Comparison of ENCODE assay signal across 8 mouse cellular contexts in genomic region chr2:180966092-180966882, GRCm38 (mm10). TPM values are rescaled to one million over a fixed set of nuclear protein-coding genes. Genes with fewer than 3 reads are reported as not detected.
DNase-seq lines count a peak whose midpoint lies in the region; ATAC-seq and TF ChIP-seq lines count a peak whose summit lies in the region.

No protein-coding gene starts in this region.

- peaks cover 16% of the 10 kb centered on the region for H3K36me3 ChIP-seq in kidney, embryonic 14.5 days (ENCODE audit: control insufficient read depth, insufficient read depth, low read length)

- intact Hi-C loops in left cerebral cortex, adult 2 months (cut with DNase I) = loop anchor here (10.0 kb wide), 1 partner anchor 381 kb away; the partner anchor contains the start of genes Mrgbp and Ogfr
- intact Hi-C loops in left cerebral cortex, postnatal 36 days (cut with DNase I) = loop anchor here (2.0 kb wide), 1 partner anchor 45 kb away; the partner anchor contains the start of gene Ythdf1

- TF ChIP-seq CTCF in left cerebral cortex, adult 2 months (IDR thresholded peaks at IDR 0.05) = peak; percentile 61
- TF ChIP-seq CTCF in Patski (IDR thresholded peaks at IDR 0.05) = no peak

- POLR2A ChIA-PET in Patski (lab: Charles Lee) = interaction anchor here (1.2 to 1.6 kb wide), 2 partner anchors 15 to 45 kb away, joined by 3 to 5 read pairs; partner anchors contain the start of gene Ythdf1

- in situ Hi-C loops in Patski (cut with MboI; ENCODE audit: low pct_unique_long_range_greater_than_20kb) = no loop called here

- ATAC-seq in Patski = peak; percentile 44
- no peak for ATAC-seq in kidney, embryonic 14.5 days (ENCODE audit: low FRiP score, low TSS enrichment)
- ATAC-seq in megakaryocyte progenitor cell, adult 5-6 weeks (replicated peaks; ENCODE audit: poor library complexity) = peak; percentile 48

- peak overlapping the region; percentile 99 for H3K27ac ChIP-seq in left cerebral cortex, adult 2 months
- peak overlapping the region; percentile 86 for H3K27ac ChIP-seq in kidney, embryonic 14.5 days (ENCODE audit: low read depth, low read length)

- H3K4me2 ChIP-seq in kidney, embryonic 14.5 days (replicated peaks; ENCODE audit: low read depth, low read length) = peak overlapping the region; percentile 80

- H3K4me1 ChIP-seq in kidney, embryonic 14.5 days (ENCODE audit: control insufficient read depth, insufficient read depth, low read length) = peaks cover 4% of the 10 kb centered on the region; the same call in 1 of the 2 replicates

- CTCF ChIA-PET in Patski (lab: Charles Lee) = interaction anchor here (0.9 to 10.9 kb wide), 5 partner anchors 9 to 39 kb away, joined by 3 to 123 read pairs (median 3); partner anchors contain the start of gene Birc7

- peak overlapping the region; percentile 93 for H3K9ac ChIP-seq in kidney, embryonic 14.5 days (ENCODE audit: low read depth, low read length)

- DNase-seq in left cerebral cortex, adult 2 months (ENCODE audit: extremely low spot score in 1 of 2, low spot score in 2 of 2) = no peak
- no peak for DNase-seq in left cerebral cortex, postnatal 36 days (ENCODE audit: low spot score in 2 of 2)
- DNase-seq in Patski (ENCODE audit: low read depth, low spot score) = no peak
- peak; percentile 35 for DNase-seq in fibroblast of lung, adult 2 months (ENCODE audit: low read depth)
- no peak for DNase-seq in adrenal gland, adult 18-20 months (ENCODE audit: low spot score in 2 of 2)
- DNase-seq in spleen, adult 12 weeks (ENCODE audit: low spot score) = no peak

- no peaks in the 10 kb centered on the region for H3K9me3 ChIP-seq in kidney, embryonic 14.5 days (ENCODE audit: control insufficient read depth, low read length)

- H3K4me3 ChIP-seq in left cerebral cortex, adult 2 months = peak overlapping the region; percentile 92
- H3K4me3 ChIP-seq in kidney, embryonic 14.5 days (ENCODE audit: low read length) = peak overlapping the region; percentile 97

- H3K27me3 ChIP-seq in Patski = no peaks in the 10 kb centered on the region
- no peaks in the 10 kb centered on the region for H3K27me3 ChIP-seq in kidney, embryonic 14.5 days (ENCODE audit: control insufficient read depth, insufficient read depth, low read length)

- 10% methylated on average over 14 of the region's 14 CpGs for WGBS in kidney, embryonic 14.5 days

RNA-seq across cellular contexts. Expression of gene Arfgap1, which starts 0.7 kb away (rescaled TPM):
- total RNA-seq in left cerebral cortex, adult 2 months (2021) = 100 to 1,000 TPM; 135 to 155 TPM
- total RNA-seq in left cerebral cortex, postnatal 36 days (2021) = 100 to 1,000 TPM; 141 to 151 TPM
- polyA plus RNA-seq in Patski (2021) = 56.2 TPM
- 55.1 and 71.3 TPM in 2 replicates for polyA plus RNA-seq in kidney, embryonic 14.5 days (2014; fragmentation: Nextera tagmentation; extraction: Ambion mirVana)
- total RNA-seq in megakaryocyte progenitor cell, adult 5-6 weeks (2015) = 15.6 and 19.1 TPM in 2 replicates
- 30.0 and 32.2 TPM in 2 replicates for total RNA-seq in megakaryocyte progenitor cell, adult 5-6 weeks (2017)
- 10 to 100 TPM; 48.1 to 53.3 TPM for total RNA-seq in adrenal gland, adult 18-20 months (2021)

RNA-seq across cellular contexts. Expression of gene Nkain4, which starts 11.8 kb away (rescaled TPM):
- total RNA-seq in left cerebral cortex, adult 2 months (2021) = 10 to 100 TPM; 38.9 to 44.7 TPM
- 10 to 100 TPM; 35.9 to 45.2 TPM for total RNA-seq in left cerebral cortex, postnatal 36 days (2021)
- polyA plus RNA-seq in Patski (2021) = 0.59 TPM
- 39.0 and 44.1 TPM in 2 replicates for polyA plus RNA-seq in kidney, embryonic 14.5 days (2014; fragmentation: Nextera tagmentation; extraction: Ambion mirVana)
- not detected in 2 replicates for total RNA-seq in megakaryocyte progenitor cell, adult 5-6 weeks (2015)
- not detected in 2 replicates for total RNA-seq in megakaryocyte progenitor cell, adult 5-6 weeks (2017)
- 10 to 100 TPM in 1 of 2 experiments, 1 to 10 TPM in 1; 6.8 to 11.8 TPM for total RNA-seq in adrenal gland, adult 18-20 months (2021)

RNA-seq across cellular contexts. Expression of gene Col20a1, which starts 20.0 kb away (rescaled TPM):
- total RNA-seq in left cerebral cortex, adult 2 months (2021) = 1 to 10 TPM; 2.2 to 2.5 TPM
- 1 to 10 TPM; 1.3 to 2.1 TPM for total RNA-seq in left cerebral cortex, postnatal 36 days (2021)
- 0.30 TPM for polyA plus RNA-seq in Patski (2021)
- 0.21 and 0.50 TPM in 2 replicates for polyA plus RNA-seq in kidney, embryonic 14.5 days (2014; fragmentation: Nextera tagmentation; extraction: Ambion mirVana)
- total RNA-seq in megakaryocyte progenitor cell, adult 5-6 weeks (2015) = 0.12 and 0.42 TPM in 2 replicates
- total RNA-seq in megakaryocyte progenitor cell, adult 5-6 weeks (2017) = 0.10 TPM in 1 of 2 replicates, not detected in the other
- 1 to 10 TPM; 2.3 to 2.8 TPM for total RNA-seq in adrenal gland, adult 18-20 months (2021)

RNA-seq across cellular contexts. Expression of gene Birc7, which starts 37.5 kb away (rescaled TPM):
- under 1 TPM in 1 of 2 experiments, not detected in 1; 0.23 TPM for total RNA-seq in left cerebral cortex, adult 2 months (2021)
- not detected for total RNA-seq in left cerebral cortex, postnatal 36 days (2021)
- not detected for polyA plus RNA-seq in Patski (2021)
- polyA plus RNA-seq in kidney, embryonic 14.5 days (2014; fragmentation: Nextera tagmentation; extraction: Ambion mirVana) = not detected in 2 replicates
- total RNA-seq in megakaryocyte progenitor cell, adult 5-6 weeks (2015) = not detected in 2 replicates
- not detected in 2 replicates for total RNA-seq in megakaryocyte progenitor cell, adult 5-6 weeks (2017)
- total RNA-seq in adrenal gland, adult 18-20 months (2021) = not detected

RNA-seq across cellular contexts. Expression of gene Ythdf1, which starts 45.5 kb away (rescaled TPM):
- 10 to 100 TPM; 50.5 to 60.8 TPM for total RNA-seq in left cerebral cortex, adult 2 months (2021)
- 10 to 100 TPM; 54.1 to 56.8 TPM for total RNA-seq in left cerebral cortex, postnatal 36 days (2021)
- polyA plus RNA-seq in Patski (2021) = 51.7 TPM
- 48.7 and 75.4 TPM in 2 replicates for polyA plus RNA-seq in kidney, embryonic 14.5 days (2014; fragmentation: Nextera tagmentation; extraction: Ambion mirVana)
- total RNA-seq in megakaryocyte progenitor cell, adult 5-6 weeks (2015) = 69.2 and 75.6 TPM in 2 replicates
- total RNA-seq in megakaryocyte progenitor cell, adult 5-6 weeks (2017) = 27.0 and 32.9 TPM in 2 replicates
- total RNA-seq in adrenal gland, adult 18-20 months (2021) = 10 to 100 TPM; 48.5 to 51.9 TPM

Comparison
In these comparisons a context has a peak if more than half of its experiments do, and no peak if none do; other contexts are left out.
1. RNA of gene Nkain4, which starts 11.8 kb away (total RNA-seq): 35.9 to 45.2 TPM in left cerebral cortex, postnatal 36 days, 38.9 to 44.7 TPM in left cerebral cortex, adult 2 months and 6.8 to 11.8 TPM in adrenal gland, adult 18-20 months; not detected in megakaryocyte progenitor cell, adult 5-6 weeks; every median in the first group is over 4 times any median in the second.